Mouse (Mus musculus): Measurements from ENCODE around the gene Bsnd. TPM values are rescaled to one million over a fixed set of nuclear protein-coding genes. Genes with fewer than 3 reads are reported as not detected.
A peak's percentile ranks its signal among the peaks of the same experiment; 100 is the strongest.

The Bsnd gene
- total RNA-seq, 1 experiment = 0.09 TPM

- H3K9me3 ChIP-seq (ENCODE audit: control insufficient read depth, insufficient read depth, low read depth, low read length) = no peaks in the 10 kb centered on the region
- H3K4me1 ChIP-seq (ENCODE audit: control insufficient read depth in 2 of 2, insufficient read depth in 2 of 2, low read length in 2 of 2, poor library complexity in 1 of 2) = no peaks in the 10 kb centered on the region
- H3K36me3 ChIP-seq (ENCODE audit: control insufficient read depth, insufficient read depth, low read length, poor library complexity, severe bottlenecking) = no peaks in the 10 kb centered on the region
- H3K27ac ChIP-seq (ENCODE audit: insufficient read depth, low read depth, low read length, poor library complexity, severe bottlenecking) = no peak overlapping the region
- H3K9ac ChIP-seq (ENCODE audit: insufficient read depth, low read depth, low read length, poor library complexity, severe bottlenecking) = no peak overlapping the region
- in situ Hi-C loops (cut with MboI; ENCODE audit: low sequenced_read_pairs in 2 of 2, unreplicated experiment in 2 of 2) = no loop called here
- TF ChIP-seq HCFC1 (IDR thresholded peaks at IDR 0.05; ENCODE audit: borderline replicate concordance, insufficient read depth, low read length) = no peak
- no peak for TF ChIP-seq MAFK (IDR thresholded peaks at IDR 0.05; ENCODE audit: insufficient read depth, low read depth, low read length)
- no peak for TF ChIP-seq ZNF384 (IDR thresholded peaks at IDR 0.05; ENCODE audit: low read depth, low read length)
- TF ChIP-seq ZC3H11A (IDR thresholded peaks at IDR 0.05; ENCODE audit: borderline replicate concordance, low read depth, low read length) = no peak
- TF ChIP-seq CHD2 (IDR thresholded peaks at IDR 0.05; ENCODE audit: low read depth, low read length) = no peak
- H3K4me3 ChIP-seq (ENCODE audit: insufficient read depth in 1 of 2, low read depth in 1 of 2, low read length in 2 of 2, poor library complexity in 1 of 2, severe bottlenecking in 1 of 2) = no peak overlapping the region
- no peak for DNase-seq (ENCODE audit: low read depth, low spot score)
Observed at GRCm38 (mm10) chr4:106505453-106506058, 13.5 kb upstream of the Bsnd start.

- Histone ChIP-seq H3K27ac (ENCODE audit: insufficient read depth, low read depth, low read length, poor library complexity, severe bottlenecking) (no peak overlapping the region), H3K4me3 (ENCODE audit: insufficient read depth in 1 of 2, low read depth in 1 of 2, low read length in 2 of 2, poor library complexity in 1 of 2, severe bottlenecking in 1 of 2) (no peak overlapping the region), H3K36me3 (ENCODE audit: control insufficient read depth, insufficient read depth, low read length, poor library complexity, severe bottlenecking) (no peaks in the 10 kb centered on the region), H3K4me1 (ENCODE audit: control insufficient read depth in 2 of 2, insufficient read depth in 2 of 2, low read length in 2 of 2, poor library complexity in 1 of 2) (peaks cover 0 to 5% of the 10 kb centered on the region in 2 experiments; a peak in 1 of 4 replicates), H3K9me3 (ENCODE audit: control insufficient read depth, insufficient read depth, low read depth, low read length) (no peaks in the 10 kb centered on the region), H3K9ac (ENCODE audit: insufficient read depth, low read depth, low read length, poor library complexity, severe bottlenecking) (no peak overlapping the region)
- in situ Hi-C loops (cut with MboI; ENCODE audit: low sequenced_read_pairs in 2 of 2, unreplicated experiment in 2 of 2) = no loop called here
- DNase-seq (ENCODE audit: low read depth, low spot score) = peak; percentile 24
- no peak for TF ChIP-seq CHD2 (IDR thresholded peaks at IDR 0.05; ENCODE audit: low read depth, low read length)
- TF ChIP-seq MAFK (IDR thresholded peaks at IDR 0.05; ENCODE audit: insufficient read depth, low read depth, low read length) = no peak
- TF ChIP-seq ZNF384 (IDR thresholded peaks at IDR 0.05; ENCODE audit: low read depth, low read length) = peak; percentile 87
- TF ChIP-seq HCFC1 (IDR thresholded peaks at IDR 0.05; ENCODE audit: borderline replicate concordance, insufficient read depth, low read length) = no peak
- TF ChIP-seq ZC3H11A (IDR thresholded peaks at IDR 0.05; ENCODE audit: borderline replicate concordance, low read depth, low read length) = no peak
Observed at GRCm38 (mm10) chr4:106503578-106503977, 11.5 kb upstream of the Bsnd start.

- H3K4me3 ChIP-seq (ENCODE audit: insufficient read depth in 1 of 2, low read depth in 1 of 2, low read length in 2 of 2, poor library complexity in 1 of 2, severe bottlenecking in 1 of 2) = no peak overlapping the region
- peaks cover 0 to 5% of the 10 kb centered on the region in 2 experiments; a peak in 1 of 4 replicates for H3K4me1 ChIP-seq (ENCODE audit: control insufficient read depth in 2 of 2, insufficient read depth in 2 of 2, low read length in 2 of 2, poor library complexity in 1 of 2)
- no peak for DNase-seq (ENCODE audit: low read depth, low spot score)
- no peaks in the 10 kb centered on the region for H3K9me3 ChIP-seq (ENCODE audit: control insufficient read depth, insufficient read depth, low read depth, low read length)
- H3K9ac ChIP-seq (ENCODE audit: insufficient read depth, low read depth, low read length, poor library complexity, severe bottlenecking) = no peak overlapping the region
- H3K27ac ChIP-seq (ENCODE audit: insufficient read depth, low read depth, low read length, poor library complexity, severe bottlenecking) = no peak overlapping the region
- in situ Hi-C loops (cut with MboI; ENCODE audit: low sequenced_read_pairs in 2 of 2, unreplicated experiment in 2 of 2) = no loop called here
- TF ChIP-seq ZNF384 (IDR thresholded peaks at IDR 0.05; ENCODE audit: low read depth, low read length) (no peak), ZC3H11A (IDR thresholded peaks at IDR 0.05; ENCODE audit: borderline replicate concordance, low read depth, low read length) (no peak), MAFK (IDR thresholded peaks at IDR 0.05; ENCODE audit: insufficient read depth, low read depth, low read length) (no peak), CHD2 (IDR thresholded peaks at IDR 0.05; ENCODE audit: low read depth, low read length) (no peak), HCFC1 (IDR thresholded peaks at IDR 0.05; ENCODE audit: borderline replicate concordance, insufficient read depth, low read length) (no peak)
- no peaks in the 10 kb centered on the region for H3K36me3 ChIP-seq (ENCODE audit: control insufficient read depth, insufficient read depth, low read length, poor library complexity, severe bottlenecking)
Observed at GRCm38 (mm10) chr4:106500066-106500465, 8.0 kb upstream of the Bsnd start.

- in situ Hi-C loops (cut with MboI; ENCODE audit: low sequenced_read_pairs in 2 of 2, unreplicated experiment in 2 of 2) = no loop called here
- Histone ChIP-seq H3K4me3 (ENCODE audit: insufficient read depth in 1 of 2, low read depth in 1 of 2, low read length in 2 of 2, poor library complexity in 1 of 2, severe bottlenecking in 1 of 2) (no peak overlapping the region), H3K9ac (ENCODE audit: insufficient read depth, low read depth, low read length, poor library complexity, severe bottlenecking) (no peak overlapping the region), H3K36me3 (ENCODE audit: control insufficient read depth, insufficient read depth, low read length, poor library complexity, severe bottlenecking) (no peaks in the 10 kb centered on the region), H3K4me1 (ENCODE audit: control insufficient read depth in 2 of 2, insufficient read depth in 2 of 2, low read length in 2 of 2, poor library complexity in 1 of 2) (peaks cover 0 to 5% of the 10 kb centered on the region in 2 experiments; a peak in 1 of 4 replicates), H3K27ac (ENCODE audit: insufficient read depth, low read depth, low read length, poor library complexity, severe bottlenecking) (no peak overlapping the region), H3K9me3 (ENCODE audit: control insufficient read depth, insufficient read depth, low read depth, low read length) (no peaks in the 10 kb centered on the region)
- DNase-seq (ENCODE audit: low read depth, low spot score) = no peak
- TF ChIP-seq ZC3H11A (IDR thresholded peaks at IDR 0.05; ENCODE audit: borderline replicate concordance, low read depth, low read length) (no peak), CHD2 (IDR thresholded peaks at IDR 0.05; ENCODE audit: low read depth, low read length) (no peak), MAFK (IDR thresholded peaks at IDR 0.05; ENCODE audit: insufficient read depth, low read depth, low read length) (no peak), ZNF384 (IDR thresholded peaks at IDR 0.05; ENCODE audit: low read depth, low read length) (no peak), HCFC1 (IDR thresholded peaks at IDR 0.05; ENCODE audit: borderline replicate concordance, insufficient read depth, low read length) (no peak)
Observed at GRCm38 (mm10) chr4:106498471-106498844, 6.4 kb upstream of the Bsnd start.

Data from ES-E14 (cell line).